Mouse (Mus musculus): ENCODE measurements around the gene Igflr1.

DNA sequence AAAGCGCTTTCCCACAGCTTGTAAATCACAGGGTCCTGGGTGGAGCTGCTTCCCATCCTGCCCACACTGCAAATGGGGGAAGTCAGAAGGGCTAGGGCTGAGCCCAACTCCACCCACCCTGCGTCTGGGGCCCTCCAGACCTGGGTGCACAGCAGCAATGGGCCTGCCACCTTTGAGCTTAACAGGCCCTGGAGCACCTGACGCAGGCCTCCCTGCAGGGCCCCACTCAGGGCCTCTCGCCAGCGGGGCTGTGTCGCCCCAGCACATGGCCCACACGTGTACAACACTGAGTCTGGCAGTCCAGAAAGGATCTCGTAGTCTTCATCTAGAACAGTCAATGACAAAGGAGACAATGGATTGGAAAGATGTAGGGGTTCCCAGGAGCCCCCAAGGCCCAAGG is 14.7 kb downstream of the Igflr1 start:
- TF ChIP-seq MAX (IDR thresholded peaks at IDR 0.05; ENCODE audit: low read depth) (no peak), POLR2A (IDR thresholded peaks at IDR 0.05; ENCODE audit: insufficient read length, low read depth) (no peak), CEBPB (IDR thresholded peaks at IDR 0.05; ENCODE audit: insufficient read depth, poor library complexity, severe bottlenecking) (no peak), E2F4 (IDR thresholded peaks at IDR 0.05; ENCODE audit: insufficient read depth) (no peak), TCF12 (IDR thresholded peaks at IDR 0.05; ENCODE audit: insufficient read depth, poor library complexity, severe bottlenecking) (no peak), USF1 (IDR thresholded peaks at IDR 0.05; ENCODE audit: low read depth) (no peak), MYOG (IDR thresholded peaks at IDR 0.05; ENCODE audit: control insufficient read depth in 1 of 3, insufficient read depth in 1 of 3, insufficient read length in 2 of 3, low read depth in 2 of 3) (no peak)
